Mouse (Mus musculus) liver, postnatal 0 days (tissue): ENCODE results near the gene Plch1.

Experiments
- CTCF ChIP-seq: sonication (generic); IDR thresholded peaks from 2 replicates; pipeline ENCODE4 v1.5.1; 2016; ENCODE audit warnings: antibody characterized with exemption, low read depth
- EP300 ChIP-seq: IDR thresholded peaks from 2 replicates; pipeline ENCODE4 v1.6.1; 2016; ENCODE audit warnings: antibody characterized with exemption, low read depth, mild to moderate bottlenecking

- TF ChIP-seq CTCF (no peak), EP300 (no peak)
These were observed 39.7 kb upstream of the Plch1 start for GRCm38 (mm10) chr3:63938928-63939327.
